Mouse (Mus musculus): ENCODE data around the gene Fbxl15.

The Fbxl15 gene

DNA sequence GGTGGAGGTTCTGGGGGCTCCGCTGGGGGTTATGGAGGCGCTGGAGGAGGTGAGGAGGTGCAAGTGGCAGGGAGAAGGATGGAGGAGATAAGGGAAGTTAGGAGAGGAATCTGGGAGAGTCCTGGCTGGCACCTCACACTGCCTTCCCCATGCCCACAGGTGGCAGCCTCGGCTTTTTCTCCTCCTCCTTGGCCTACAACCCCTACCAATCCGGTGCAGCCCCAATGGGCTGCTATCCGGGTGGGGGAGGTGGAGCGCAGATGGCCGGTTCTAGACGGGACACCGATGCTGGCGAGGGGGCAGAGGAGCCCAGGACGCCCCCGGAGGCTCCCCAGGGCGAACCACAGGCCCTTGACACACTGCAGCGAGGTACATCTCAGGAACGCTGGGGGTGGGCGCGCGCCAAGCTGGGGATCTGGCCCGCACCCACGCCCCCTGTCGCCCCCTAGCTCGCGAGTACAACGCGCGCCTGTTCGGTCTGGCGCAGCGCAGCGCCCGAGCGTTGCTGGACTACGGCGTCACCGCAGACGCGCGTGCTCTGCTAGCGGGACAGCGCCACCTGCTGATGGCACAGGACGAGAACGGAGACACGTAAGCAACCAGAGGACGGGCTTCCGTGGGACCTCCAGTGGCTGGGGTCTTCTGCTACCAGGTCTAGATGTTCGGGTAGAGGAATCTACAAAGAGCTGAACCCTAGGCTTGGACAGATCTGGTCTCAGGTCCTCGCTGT, 19.1 kb upstream of the Fbxl15 start:
- peak; percentile 83 for DNase-seq (ENCODE audit: low read depth, low spot score)

DNA sequence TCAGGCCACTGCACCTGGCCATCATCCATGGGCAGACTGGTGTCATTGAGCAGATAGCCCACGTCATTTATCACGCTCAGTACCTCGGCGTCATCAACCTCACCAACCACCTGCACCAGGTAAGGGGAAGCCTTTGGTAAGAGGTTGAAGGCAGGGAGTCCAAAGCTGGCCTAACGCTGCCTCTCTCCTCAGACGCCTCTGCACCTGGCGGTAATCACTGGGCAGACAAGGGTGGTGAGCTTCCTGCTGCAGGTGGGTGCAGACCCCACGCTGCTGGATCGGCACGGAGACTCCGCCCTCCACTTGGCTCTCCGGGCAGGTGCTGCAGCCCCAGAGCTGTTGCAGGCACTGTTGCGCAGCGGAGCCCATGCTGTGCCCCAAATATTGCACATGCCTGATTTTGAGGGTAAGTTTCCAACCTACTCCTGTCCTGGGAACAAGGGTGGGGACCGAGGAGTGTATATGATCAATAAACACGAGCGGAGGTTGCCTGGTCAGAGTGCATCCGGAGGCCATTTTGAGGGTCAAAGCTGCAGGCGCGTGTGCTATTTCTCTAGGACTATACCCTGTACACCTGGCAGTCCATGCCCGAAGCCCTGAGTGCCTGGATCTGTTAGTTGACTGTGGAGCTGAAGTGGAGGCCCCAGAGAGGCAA, 18.2 kb upstream of the Fbxl15 start:
- DNase-seq (ENCODE audit: low read depth, low spot score) = no peak

DNA sequence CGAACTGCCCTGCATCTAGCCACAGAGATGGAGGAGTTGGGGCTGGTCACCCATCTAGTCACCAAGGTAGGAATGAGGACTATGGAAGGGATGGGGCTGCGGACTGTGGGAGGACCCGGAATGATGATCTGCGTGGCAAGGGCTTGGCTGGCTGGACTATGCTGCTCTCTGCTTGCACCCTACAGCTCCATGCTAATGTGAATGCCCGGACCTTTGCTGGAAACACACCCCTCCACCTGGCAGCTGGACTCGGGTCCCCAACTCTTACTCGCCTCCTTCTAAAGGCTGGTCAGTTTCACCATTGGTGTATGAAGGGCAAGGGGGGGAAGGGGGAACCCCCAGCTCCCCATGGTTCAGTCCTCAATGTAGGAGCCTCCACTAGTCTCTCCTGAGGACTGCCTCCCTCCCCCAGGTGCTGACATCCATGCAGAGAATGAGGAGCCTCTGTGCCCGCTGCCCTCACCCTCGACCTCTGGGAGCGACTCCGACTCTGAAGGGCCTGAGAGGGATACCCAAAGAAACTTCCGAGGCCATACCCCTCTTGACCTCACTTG, 17.6 kb upstream of the Fbxl15 start:
- no peak for DNase-seq (ENCODE audit: low read depth, low spot score)

DNA sequence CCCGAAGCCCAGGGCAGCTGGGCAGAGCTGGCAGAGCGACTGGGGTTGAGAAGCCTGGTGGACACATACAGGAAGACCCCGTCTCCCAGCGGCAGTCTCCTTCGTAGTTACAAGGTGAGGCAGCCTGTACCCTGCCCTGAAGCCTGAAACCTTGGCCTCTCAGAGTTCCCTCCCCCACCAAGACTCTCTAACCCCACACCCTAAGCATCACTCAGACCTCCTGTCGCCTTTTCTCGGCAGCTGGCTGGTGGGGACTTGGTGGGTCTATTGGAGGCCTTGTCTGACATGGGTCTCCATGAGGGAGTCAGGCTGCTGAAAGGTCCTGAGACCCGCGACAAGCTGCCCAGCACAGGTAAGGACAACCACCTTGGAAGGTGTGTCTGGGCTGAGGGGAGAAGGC, 16.6 kb upstream of the Fbxl15 start:
- no peak for DNase-seq (ENCODE audit: low read depth, low spot score)

DNA sequence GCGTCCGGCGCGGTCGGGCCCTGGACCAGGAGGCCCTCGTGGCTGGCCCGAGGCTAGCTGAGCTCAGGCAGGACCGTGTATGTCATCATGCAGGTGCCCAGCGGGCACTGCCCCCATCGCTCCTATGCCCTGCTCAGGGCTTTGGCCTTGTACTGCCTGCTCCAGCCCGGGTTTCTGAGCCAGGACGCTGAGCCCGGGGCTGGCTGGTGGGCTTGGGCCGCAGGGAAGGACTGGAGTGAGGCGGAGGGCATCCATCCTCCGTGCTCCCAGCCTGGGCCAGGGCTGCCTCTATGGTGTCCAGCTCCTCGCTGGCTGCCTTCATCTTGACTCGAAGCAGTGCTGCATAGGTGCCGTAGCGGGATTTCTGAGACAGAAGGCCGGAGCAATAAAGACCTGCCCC, 15.4 kb upstream of the Fbxl15 start:
- no peak for DNase-seq (ENCODE audit: low read depth, low spot score)

DNA sequence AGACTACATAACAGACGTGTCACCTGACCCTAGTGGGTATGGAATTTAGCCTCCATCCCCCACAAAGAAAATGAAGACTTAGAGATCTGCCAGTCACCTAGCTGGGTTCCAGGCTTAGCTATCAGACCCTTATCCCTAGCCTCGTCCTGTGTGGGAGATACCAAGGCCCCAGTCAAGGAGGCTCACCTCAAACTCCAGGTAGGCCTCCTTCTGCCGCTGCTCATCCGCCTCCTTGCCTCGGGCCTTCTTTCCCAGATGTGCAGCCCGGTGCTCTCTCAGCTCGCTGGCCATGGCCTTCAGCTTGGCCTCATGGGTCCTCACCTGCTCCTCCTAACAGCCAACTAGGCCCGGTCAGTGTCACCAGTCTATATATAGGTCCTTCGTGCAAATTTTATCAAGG, 14.9 kb upstream of the Fbxl15 start:
- no peak for DNase-seq (ENCODE audit: low read depth, low spot score)

DNA sequence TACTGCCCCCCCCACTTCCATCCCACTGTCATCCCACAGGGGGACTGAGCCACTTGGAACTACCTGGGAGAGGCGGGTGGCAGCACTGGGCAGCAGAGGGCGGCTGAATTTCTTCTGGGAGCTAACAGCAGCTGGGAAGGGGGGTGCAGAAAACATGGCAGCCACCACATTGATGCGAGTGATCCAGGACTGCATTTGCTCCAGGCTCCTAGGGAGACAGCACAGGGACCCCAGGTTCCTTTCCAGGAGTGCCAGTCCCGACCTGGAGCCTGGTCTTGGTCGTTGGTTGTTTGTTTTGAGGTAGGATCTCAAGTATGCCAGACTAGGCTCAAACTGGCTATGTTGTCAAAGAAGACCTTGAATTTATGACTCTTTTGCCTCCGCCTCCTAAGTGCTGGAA, 14.4 kb upstream of the Fbxl15 start:
- no peak for DNase-seq (ENCODE audit: low read depth, low spot score)

DNA sequence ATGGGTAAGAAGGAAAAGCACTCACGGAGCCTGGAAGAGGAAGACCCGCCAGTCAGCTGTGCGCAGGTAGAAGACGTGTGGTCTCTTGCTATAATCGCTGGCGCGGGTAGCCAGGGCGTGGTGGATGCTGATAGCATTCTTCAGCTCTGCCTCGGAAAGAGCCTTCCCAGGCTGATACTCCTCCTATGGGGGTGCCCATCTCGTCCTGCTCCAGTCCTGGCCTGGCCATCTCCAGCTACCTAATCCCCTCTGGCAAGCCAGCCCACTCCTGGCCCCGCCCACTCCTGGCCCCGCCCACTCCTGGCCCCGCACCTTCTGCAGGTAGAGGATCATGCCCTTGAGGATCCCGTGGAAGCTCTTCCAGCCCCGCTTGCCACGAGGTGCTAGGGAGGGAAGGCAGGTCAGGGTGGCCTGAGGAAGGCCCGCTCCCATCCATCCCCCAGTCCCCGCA, 13.8 kb upstream of the Fbxl15 start:
- DNase-seq (ENCODE audit: low read depth, low spot score) = no peak

DNA sequence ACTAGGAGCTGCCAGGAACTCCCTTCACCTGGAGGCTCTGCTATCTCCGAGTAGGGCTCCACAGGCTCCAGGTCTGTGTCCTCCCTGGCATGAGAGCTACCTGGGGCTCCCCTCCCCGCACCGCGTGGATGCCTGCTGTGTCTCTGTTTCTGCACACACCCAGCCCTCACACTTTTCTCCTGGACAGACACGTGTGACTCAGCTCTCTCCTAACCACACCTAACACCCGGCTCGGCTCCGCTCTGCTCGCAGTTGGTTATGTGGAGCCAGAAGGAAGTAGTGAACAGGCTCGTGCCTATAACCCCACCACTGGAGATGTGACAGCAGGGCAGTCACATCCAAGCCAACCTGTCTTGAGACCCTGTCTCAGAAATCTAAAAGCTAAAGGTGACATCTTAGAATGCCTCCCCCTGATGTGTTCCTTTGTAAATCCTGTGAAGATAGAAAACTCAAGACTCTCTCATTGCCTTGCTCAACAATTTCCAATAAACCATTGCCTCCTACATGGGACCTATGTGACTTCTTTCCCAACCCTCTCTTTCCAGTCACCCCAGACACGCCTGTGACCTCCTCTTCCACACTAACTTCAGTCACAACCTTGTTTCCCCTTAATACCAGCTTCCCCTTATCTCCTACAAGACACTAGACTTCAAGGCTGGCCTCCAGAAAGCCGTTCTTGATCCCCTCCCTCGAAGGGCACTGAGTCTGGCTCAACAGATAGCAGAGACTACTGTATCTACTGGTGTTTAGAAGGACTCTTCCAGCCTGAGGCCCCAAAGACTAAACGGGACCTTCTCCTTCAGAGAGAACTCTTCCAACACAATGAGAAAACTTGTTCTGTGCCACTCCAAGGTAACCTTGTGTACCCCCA, 12.9 kb upstream of the Fbxl15 start:
- DNase-seq (ENCODE audit: low read depth, low spot score) = no peak

DNA sequence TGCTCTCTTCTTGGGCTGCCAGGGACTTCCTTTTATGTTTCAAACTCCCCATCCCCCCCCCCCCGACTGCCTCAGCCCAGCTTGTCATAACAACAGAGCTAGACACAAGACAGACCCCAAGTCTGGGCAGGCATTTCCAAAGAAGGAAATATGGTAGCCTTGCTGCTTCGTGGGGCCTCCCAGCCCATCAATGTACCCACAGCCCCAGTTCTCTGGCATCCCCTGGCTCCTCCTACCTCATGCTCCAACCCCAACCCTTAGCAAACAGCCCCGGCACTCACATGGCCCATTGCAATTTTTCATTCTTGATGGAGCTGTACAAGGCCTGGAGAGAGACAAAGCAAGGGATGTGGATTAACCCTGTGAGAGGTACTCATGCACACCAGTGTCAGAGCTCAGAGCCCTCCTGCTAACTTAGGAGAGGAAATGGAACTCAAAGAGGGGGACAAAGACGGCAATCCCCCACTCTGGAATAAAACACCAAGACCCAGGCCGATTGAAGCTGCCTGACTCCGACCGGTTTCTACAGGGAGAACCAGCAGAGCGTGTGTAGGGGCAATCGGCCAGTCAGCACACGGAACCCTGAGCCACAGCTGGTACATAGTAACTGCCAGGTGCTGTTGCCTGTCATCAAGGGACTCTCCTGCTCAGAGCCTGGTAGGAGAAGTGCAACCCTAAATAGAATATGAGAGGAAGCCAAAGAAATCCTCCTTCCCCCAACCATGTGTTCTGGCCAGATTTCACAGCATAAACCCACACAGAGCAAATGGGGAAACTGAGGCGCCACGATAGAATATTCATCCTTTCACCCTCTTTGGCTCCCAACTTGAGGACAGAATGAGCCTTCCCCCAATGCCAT, 12.0 kb upstream of the Fbxl15 start:
- no peak for DNase-seq (ENCODE audit: low read depth, low spot score)

DNA sequence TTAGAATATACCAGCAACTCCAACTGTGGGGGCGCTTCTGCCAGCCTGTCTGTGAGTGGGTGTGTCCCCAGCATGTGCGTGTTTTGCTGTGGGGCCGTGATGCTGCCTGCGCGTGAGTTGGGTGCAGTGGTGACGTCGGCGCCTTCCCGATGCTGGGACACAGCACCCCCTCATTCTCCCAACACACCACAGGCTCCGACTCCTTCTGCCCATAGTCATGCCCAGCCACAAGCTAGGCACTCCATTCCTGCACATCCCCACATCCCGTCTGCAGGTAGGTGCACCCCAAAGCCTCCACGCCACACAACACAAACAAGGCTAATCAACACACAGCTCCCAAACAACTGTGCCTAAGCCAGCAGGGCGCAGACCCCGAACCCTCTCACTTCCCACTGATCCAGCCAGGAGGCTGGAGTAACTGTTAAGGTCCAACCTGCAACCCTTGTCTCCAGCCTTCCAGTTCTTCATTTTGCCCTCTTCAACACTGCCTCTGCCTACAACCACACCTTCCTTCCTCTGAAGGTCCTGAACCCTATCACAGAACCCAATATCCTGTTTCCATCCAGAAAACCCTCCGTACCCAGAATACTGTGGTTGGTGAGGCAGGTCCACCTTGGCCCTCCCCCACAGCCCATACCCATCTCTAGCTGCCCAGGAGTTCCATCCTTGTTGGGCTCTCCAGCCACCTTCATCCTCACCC, 11.0 kb upstream of the Fbxl15 start:
- no peak for DNase-seq (ENCODE audit: low read depth, low spot score)

DNA sequence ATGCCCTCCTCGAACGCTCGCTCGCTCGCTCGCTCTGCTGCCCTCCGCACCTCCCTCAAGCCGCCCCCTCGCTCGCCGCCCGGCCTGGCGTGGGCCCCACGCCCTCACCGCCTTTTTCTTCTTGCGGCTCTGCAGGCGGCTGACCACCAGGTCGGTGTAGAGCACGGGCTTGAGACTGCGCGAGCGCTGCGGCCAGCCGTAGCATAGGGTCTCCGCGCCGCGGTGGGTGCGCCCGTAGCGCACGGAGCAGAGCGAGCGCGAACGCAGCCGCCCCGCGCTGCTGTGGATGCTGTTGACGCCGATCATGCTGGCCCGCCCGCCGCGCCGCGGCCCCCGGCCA, 10.5 kb upstream of the Fbxl15 start:
- DNase-seq (ENCODE audit: low read depth, low spot score) = no peak

DNA sequence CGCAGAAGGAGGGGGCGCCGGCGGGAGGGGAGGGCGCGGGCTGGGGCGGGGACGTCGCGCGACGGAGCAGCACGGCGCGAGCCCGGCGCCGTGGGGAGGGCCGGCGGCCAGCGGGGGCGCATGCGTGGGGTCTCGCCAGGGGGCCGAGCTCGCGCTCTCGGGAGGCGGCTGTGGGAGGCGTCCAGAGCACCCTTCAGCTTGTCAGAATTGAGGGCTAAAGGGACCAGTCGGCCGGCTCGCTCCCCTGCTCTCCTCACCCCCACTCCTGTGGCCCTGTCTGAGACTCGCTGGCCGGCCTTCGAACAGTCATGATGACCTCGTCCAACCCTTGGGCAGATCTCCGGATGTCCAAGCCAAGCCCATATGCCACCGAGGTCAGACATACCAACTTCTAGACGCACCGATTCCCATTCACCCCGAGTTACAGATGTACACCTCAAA, 9.9 kb upstream of the Fbxl15 start:
- DNase-seq (ENCODE audit: low read depth, low spot score) = no peak

DNA sequence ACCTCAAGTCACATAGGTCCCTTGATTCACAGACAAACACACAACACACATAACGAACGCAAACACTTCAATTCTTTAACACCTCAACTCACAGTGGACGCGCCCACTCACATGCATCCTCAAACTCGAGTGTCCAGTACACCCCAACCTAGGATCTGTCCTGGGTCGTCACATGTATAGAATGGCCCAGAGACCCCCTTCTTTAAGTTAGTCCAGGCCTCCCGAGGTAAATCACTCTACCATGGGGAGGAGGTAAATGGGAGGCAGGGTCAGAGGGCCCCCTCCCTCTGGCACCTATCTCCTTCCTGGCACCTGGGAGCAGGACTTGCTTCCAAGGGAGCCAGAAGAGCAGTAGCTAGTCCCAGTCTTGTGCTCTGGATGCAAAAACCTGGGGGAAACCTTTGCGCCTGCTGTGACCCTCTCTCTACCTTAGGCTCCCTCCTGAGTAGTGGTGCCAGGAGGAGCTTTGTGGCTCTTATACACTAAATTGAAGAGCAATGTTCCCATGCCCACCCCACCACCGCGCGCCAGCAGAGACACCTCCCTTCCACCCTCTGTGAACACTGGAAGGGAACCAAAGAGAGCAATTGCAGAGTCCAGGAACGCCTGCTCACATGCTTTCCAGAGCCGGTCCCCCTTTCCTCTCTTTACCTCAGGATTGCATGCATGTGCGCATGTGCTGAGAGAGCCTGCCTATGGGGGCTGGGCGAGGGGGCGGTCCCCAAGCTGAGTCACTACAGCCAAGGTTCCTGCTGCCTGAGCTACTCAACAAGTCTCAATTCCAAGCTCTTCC, 9.2 kb upstream of the Fbxl15 start:
- no peak for DNase-seq (ENCODE audit: low read depth, low spot score)

DNA sequence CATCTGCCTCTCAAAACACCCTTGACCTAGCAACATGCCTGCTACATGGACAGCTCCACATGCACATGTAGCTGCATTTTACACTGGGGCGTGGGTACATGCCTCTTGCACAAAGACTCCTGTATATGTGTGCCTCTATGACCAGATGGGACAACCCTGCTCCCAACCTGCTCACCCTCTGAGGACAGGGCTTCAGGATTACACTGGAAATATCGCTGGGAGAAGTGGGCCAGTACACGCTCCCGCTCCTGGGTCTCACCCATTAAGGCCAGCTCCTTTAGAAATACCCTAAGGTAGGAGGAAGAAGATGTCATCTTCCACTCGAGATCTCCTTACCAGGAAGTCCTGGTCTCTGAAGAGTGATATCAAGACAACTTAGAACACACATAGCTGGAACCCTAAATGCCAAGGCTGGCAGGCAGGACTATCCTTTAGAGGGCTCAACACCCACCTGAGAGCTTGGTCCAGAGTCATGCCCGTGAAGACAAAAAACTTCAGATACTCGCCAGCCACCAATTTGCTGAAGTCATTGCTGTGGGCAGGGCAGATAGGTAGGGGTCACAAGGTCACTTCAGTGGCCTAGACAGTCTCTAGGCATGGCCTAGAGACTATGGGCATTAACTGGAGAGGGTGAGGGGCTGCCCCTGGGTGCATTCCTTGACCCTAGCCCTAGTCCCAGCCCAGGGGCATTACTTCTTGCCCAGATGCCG, 7.8 kb upstream of the Fbxl15 start:
- DNase-seq (ENCODE audit: low read depth, low spot score) = no peak

DNA sequence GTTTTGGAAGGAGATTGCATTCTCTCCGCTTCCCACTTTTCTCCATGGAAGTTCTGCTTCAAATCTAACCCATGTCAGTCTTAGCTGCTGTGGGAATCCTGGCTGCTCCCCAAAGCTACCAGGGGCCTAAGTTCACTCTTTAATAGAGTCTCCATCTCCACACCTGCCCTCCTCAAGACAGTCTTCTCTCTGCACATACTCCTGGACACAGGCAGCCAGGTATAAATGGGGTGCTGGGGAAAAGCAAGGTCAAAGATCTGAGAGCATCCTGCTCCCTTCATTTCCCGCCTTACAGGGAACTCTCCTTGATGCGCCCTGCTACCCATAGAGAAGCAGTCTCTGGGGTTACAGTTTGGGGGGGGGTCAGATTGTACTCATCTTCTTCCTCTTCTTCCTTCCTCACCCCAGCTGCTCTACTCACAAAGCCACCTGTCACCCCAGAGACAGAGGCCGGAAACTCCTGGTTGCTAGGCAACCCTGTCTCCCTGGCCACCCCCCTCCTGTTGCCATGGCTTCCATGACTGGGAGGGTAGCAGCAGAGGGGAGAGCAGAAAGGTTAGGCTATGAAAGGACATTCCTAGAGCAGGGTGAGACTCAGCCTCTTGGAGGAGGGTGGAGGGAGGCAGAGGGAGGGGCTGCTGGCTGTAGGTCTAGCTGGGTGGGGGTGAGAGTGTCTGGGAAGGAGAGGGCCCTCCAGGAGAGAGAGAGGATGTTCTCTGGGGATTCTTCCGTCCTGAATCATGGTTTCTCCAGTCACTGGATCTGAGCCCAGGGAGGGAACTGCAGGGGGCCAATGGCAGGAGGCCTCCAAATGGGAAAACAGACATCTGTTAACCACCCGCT, 6.7 kb upstream of the Fbxl15 start:
- DNase-seq (ENCODE audit: low read depth, low spot score) = no peak

DNA sequence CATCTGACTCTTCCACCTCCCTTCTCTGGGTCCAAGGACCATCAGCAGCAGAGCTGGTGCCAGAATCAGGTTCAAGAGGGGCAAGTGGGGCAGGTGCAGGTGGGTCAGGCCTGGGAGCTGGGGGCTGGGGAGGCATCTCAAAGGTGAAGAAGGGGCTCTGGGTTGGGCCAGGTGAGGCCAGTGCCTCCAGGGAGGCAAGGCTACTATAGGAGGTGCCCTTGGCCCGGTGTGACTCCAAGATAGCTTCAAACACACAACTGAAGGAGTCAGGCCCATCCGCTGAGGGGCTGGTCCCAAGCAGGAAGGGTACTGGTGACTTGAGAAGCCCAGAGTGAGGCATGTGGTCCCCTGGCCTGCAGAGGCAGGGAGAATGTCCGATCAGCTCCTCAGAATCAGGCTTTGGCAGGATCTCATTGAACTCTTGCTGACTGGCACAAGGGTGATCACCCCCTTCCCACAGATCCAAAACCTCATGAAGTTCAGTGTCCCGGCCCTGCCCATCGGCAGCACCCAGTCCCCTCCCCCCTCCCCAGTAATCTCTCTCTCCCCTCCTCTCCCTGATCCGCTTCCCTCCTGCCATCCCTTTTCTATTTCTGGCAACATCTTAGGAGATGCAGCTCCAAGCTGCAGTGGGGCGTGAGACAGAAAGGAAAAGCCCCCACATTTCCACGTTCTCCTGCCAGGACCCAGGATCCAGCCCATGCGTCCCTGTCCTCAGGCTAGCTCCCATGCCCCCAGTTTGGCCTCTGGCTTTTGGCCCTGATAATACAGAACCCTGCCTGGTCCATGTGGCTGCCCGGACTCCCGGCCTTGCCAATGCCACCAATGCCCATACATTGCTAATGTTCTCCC, 5.6 kb upstream of the Fbxl15 start:
- DNase-seq (ENCODE audit: low read depth, low spot score) = no peak
